Mouse (Mus musculus) ovary, adult 10 weeks (tissue): Measurements from ENCODE around the gene Sec1. TPM values are rescaled to one million over a fixed set of nuclear protein-coding genes. Genes with fewer than 3 reads are reported as not detected.

ENCODE experiments used
- polyA plus RNA-seq: library from polyadenylated mRNA; stranded (reverse); fragments of 350-450 nt; fragmentation: Illumina TruSeq; extraction: RNeasy Lipid Tissue Mini Kit (QIAGEN cat#74804); gene quantifications from one replicate; pipeline ENCODE4 v1.2.3, GENCODE M21; 2014

Gene Sec1
- polyA plus RNA-seq = not detected

DNA sequence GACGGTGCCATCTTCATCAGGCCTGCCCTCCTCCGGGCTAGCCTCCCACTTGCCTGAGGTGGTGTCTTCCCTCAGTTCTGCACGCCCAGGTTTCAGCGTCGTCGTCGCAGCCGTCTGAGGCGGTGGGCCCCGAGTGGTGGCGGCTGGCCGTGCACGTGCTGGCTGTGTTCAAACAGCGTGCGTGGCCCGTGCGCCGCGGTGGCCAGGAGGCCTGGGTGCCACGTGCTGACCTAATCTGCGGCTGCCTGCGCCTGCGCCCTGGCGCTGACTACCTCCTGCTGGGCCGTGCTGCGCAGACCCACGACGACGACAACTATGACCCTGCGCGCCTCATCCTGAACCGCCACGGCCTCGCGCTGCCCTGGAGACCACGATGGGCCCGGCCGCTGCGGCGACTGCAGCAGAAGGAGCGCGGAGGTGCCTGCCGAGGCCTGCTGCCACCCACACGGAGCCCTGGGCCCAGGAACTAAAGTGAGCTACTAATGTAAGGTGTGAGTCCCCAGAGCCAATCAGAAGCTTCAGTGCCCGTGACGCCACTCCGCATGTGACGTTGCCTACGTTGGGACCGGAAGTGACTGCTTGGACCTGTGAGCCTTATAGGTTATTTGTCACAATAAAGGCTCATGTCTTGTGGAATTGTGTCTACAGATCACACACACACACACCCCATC, at the start of gene Sec1:
TSS of gene Sec1 (minus strand) at position 482 of the 671 bp plus-strand sequence.

DNA sequence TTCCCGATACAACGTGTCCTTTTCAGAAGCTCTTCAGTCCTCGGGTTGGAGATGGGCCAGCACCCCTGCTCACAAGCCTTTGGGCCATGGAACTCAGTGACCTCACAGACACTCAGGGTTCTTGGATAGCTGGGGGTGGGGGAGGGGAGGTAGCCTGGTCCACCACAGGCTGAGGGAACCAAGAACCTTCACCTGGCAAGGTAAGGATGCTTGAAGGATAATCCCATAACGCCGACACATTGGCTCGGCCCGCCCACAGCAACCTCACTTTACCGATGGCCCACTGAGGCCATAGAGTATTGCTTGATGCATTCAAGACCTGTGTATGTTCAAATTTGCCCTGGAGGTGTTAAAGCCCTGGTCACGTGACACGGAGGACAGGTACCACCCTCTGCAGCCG, 31.5 kb upstream of the Sec1 start, which contains the start of gene Spaca4:
TSS of gene Spaca4 (minus strand) at position 101 of the 400 bp plus-strand sequence.

GRCm38 (mm10) chr7:45720413-45721233, 26.4 kb upstream of the Sec1 start, which contains the start of gene Fam83e:
TSS of gene Fam83e (plus strand) at chr7:45721212.

DNA sequence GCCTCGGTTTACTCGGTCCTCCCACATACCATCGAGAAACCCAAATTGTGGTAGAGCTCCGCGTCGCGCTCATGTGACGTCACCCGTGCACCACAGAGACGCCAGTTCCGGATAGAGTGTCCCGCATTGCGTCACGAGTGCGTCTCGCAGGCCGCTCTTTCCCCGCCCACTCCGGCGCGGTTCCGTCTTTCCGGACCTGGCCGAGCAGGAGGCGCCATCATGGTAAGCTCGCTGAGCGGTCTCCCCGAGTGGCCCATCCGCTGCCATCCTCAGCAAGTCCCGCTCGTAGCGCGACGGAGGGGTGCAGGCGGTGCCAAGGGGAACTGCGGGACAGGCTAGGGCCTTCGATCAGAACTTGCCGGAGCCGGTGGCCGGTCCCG, 23.7 kb upstream of the Sec1 start, which contains the start of gene Sphk2:
TSS of gene Sphk2 (minus strand) at position 85 of the 380 bp plus-strand sequence.

DNA sequence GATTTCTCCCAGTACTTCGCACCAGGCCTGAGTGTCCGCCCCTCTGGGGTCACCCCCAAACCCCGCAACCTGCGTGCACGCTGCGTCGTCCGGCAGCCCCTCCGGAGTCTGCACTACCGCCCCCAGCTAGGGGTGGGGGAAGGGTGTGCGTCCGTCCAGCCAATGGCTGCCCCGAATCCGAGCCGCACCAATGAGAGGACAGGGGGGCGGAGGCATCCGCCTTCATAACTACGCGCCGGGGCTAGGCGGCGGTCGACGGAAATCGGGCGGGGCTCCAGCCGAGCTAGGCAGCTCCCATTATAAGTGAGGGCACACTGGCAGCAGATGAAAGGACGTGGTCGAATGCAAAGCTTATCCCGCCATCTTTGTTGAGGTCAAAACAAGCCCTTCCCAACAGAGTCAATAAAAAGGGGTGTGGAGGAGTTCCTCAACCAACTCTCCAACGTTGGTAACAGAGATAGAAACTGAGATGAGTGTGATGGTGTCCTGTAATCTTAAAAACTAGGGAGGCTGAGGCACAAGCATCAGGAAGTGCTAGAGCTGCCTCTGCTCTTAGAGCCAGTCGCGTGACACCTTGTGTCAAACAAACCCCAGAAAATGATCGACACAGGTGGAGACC, 21.0 kb upstream of the Sec1 start, which contains the start of gene Rpl18:
TSS of gene Rpl18 (plus strand) at position 368 of the 619 bp plus-strand sequence.

GRCm38 (mm10) chr7:45704730-45705442, 10.7 kb upstream of the Sec1 start, which contains the start of gene Dbp:
TSS of gene Dbp (plus strand) at chr7:45705088.

GRCm38 (mm10) chr7:45699523-45700141, 5.4 kb upstream of the Sec1 start, which contains the start of gene Car11:
TSS of gene Car11 (plus strand) at chr7:45699843.

DNA sequence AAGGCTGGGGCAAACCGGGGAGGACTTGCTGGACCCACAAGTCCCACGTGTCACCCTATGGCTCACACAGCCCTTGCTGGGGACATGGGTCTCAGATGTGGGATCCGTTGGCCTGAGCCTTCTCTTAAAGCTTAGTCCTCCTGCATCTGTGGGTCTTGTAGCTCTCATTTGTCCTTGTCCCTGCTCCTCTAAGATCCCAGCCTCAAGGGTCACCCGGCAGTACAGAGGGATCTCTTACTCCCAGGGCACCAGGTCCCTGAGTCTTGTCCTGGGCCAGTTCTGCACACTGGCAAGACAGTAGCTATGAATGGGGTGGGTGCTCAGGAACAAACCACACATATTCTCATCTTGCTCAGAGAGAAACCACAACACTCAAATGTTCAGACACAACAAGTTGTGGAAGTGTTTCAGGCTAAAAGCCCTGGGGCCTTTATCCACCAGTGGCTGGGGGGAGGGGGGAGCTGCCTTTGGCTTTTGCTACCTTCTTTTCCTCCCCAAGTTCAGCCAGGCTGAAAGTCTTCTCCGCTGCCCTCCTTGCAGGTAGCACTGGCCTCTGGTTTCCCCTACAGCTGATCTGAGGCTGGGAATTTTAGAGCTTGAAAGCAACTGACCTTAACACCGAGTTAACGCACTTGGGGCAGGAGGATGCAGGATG, 10.7 kb downstream of the Sec1 start, which contains the start of gene Ntn5:
TSS of gene Ntn5 (plus strand) at position 627 of the 655 bp plus-strand sequence.

DNA sequence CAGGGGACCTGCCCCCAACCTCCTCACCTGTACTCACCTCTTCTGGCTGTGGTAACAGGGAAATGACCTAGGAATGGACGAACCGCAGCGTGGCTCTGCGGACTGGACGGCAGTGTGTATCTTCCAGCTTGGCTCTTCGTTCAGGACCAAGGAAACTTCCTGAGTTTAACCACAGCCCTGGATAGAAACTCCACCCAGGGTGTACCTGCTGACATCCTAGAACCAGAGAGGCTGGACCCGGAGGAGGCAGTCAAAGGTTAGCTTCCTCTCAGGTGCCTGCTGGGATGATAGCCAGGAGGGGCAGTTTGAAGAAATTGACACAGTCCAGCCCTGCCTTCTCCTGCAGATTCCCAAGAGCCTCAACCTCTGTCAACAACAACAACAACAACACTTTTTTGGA, 28.0 kb downstream of the Sec1 start, which contains the start of gene Fut2:
TSS of gene Fut2 (minus strand) at position 234 of the 400 bp plus-strand sequence.

DNA sequence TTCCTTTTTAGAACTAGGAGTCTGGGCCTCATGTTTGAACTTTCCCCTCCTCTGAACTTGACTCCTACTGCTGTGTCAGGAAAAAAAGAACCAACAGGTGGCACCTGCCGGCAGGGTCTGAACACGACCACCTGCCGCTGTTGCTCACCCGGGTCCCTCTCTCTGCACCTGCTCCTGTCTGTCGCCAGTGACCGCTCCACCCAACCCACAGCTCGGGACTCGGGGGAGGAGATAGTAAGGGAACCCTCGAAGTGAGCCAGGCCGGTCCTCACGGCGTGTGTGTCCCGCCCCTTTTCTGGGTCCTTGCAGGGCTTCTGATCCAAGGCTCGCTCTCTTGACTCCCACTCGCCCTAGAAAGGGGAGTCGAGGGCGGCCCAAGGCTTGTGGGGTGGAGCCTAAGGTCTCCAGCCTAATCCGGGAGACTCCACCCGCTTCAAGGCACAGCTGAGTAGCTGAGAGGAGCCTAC, 54.6 kb downstream of the Sec1 start, which contains the start of gene Mamstr:
TSS of gene Mamstr (plus strand) at position 417 of the 467 bp plus-strand sequence.

Other genes with a start within 250 kb of the Sec1 start
- gene Ftl1, start 234.5 kb downstream of the Sec1 start, polyA plus RNA-seq = 0.88 TPM
- 1.9 TPM for gene Bax, start 227.5 kb downstream of the Sec1 start, polyA plus RNA-seq
- gene Tulp2, start 212.5 kb downstream of the Sec1 start, polyA plus RNA-seq = 2.3 TPM
- gene Gm45808, start 207.6 kb downstream of the Sec1 start, polyA plus RNA-seq = not detected
- gene Dhdh, start 205.6 kb downstream of the Sec1 start, polyA plus RNA-seq = 28.5 TPM
- gene Nucb1, start 184.0 kb downstream of the Sec1 start, polyA plus RNA-seq = 55.5 TPM
- 2.3 TPM for gene Ppp1r15a, start 168.1 kb downstream of the Sec1 start, polyA plus RNA-seq
- gene Plekha4, start 168.1 kb downstream of the Sec1 start, polyA plus RNA-seq = 0.43 TPM
- gene Hsd17b14, start 139.5 kb downstream of the Sec1 start, polyA plus RNA-seq = not detected
- 2.1 TPM for gene Bcat2, start 124.2 kb downstream of the Sec1 start, polyA plus RNA-seq
- not detected for gene Fgf21, start 78.9 kb downstream of the Sec1 start, polyA plus RNA-seq
- not detected for gene Fut1, start 77.1 kb downstream of the Sec1 start, polyA plus RNA-seq
- gene Izumo1, start 72.6 kb downstream of the Sec1 start, polyA plus RNA-seq = not detected
- gene Rasip1, start 66.9 kb downstream of the Sec1 start, polyA plus RNA-seq = not detected
- gene Mamstr, start 54.4 kb downstream of the Sec1 start, polyA plus RNA-seq = 0.51 TPM
- 0.94 TPM for gene Fut2, start 28.0 kb downstream of the Sec1 start, polyA plus RNA-seq
- gene Ntn5, start 10.4 kb downstream of the Sec1 start, polyA plus RNA-seq = not detected
- not detected for gene Car11, start 5.4 kb upstream of the Sec1 start, polyA plus RNA-seq
- gene Dbp, start 10.7 kb upstream of the Sec1 start, polyA plus RNA-seq = 10.6 TPM
- gene Rpl18, start 21.1 kb upstream of the Sec1 start, polyA plus RNA-seq = 1.6 TPM
- gene Sphk2, start 23.6 kb upstream of the Sec1 start, polyA plus RNA-seq = 0.40 TPM
- not detected for gene Fam83e, start 26.8 kb upstream of the Sec1 start, polyA plus RNA-seq
- not detected for gene Spaca4, start 31.4 kb upstream of the Sec1 start, polyA plus RNA-seq
- gene Lmtk3, start 89.3 kb upstream of the Sec1 start, polyA plus RNA-seq = not detected
- gene Sult2b1, start 90.3 kb upstream of the Sec1 start, polyA plus RNA-seq = not detected
- gene Cyth2, start 120.2 kb upstream of the Sec1 start, polyA plus RNA-seq = 14.9 TPM
- gene Kcnj14, start 130.4 kb upstream of the Sec1 start, polyA plus RNA-seq = not detected
- 0.86 TPM for gene Grwd1, start 136.5 kb upstream of the Sec1 start, polyA plus RNA-seq
- gene Kdelr1, start 178.4 kb upstream of the Sec1 start, polyA plus RNA-seq = 81.7 TPM
- not detected for gene Grin2d, start 184.0 kb upstream of the Sec1 start, polyA plus RNA-seq
- not detected for gene Syngr4, start 202.3 kb upstream of the Sec1 start, polyA plus RNA-seq
- gene Tmem143, start 202.5 kb upstream of the Sec1 start, polyA plus RNA-seq = 0.46 TPM
- 2.5 TPM for gene Emp3, start 227.0 kb upstream of the Sec1 start, polyA plus RNA-seq
- gene Ccdc114, start 229.7 kb upstream of the Sec1 start, polyA plus RNA-seq = 1.1 TPM